In the genomic region with DNA sequence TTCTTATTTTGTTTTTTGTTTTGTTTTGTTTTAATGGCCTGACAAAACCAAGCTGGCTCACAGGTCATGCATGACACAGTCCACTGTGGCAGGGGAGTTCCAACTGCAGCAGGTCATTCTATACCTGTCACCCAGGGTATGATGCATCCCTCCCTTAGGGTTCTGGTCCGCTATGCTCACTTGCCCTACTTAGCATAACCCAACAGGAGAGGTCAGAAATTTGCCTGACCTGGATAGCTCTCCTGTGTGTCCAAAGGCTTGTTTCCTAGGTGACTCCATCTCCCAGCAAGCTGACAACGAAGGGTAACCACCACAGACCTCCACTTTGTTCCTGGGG, we compare ENCODE assay signal across 20 mouse cellular contexts. TPM values are rescaled to one million over a fixed set of nuclear protein-coding genes. Genes with fewer than 3 reads are reported as not detected.
"Had no signal": no experiment of that assay in that cellular context is flagged by ENCODE, and none has a peak within 500 bp of the region (broad histone marks: within the 10 kb centered on the region; RNA-seq: fewer than 3 reads in every experiment).

No protein-coding gene starts in this region.

- H3K4me3 ChIP-seq: lung, embryonic 15.5 days; midbrain, embryonic 10.5 days; midbrain, embryonic 13.5 days; midbrain, embryonic 15.5 days; myocyte; neural tube, embryonic 13.5 days; neural tube, embryonic 15.5 days had no signal

- H3K9ac ChIP-seq: lung, embryonic 15.5 days; midbrain, embryonic 13.5 days; midbrain, embryonic 15.5 days; neural tube, embryonic 13.5 days; neural tube, embryonic 15.5 days had no signal

- H3K4me1 ChIP-seq: midbrain, embryonic 13.5 days; midbrain, embryonic 15.5 days; neural tube, embryonic 13.5 days; neural tube, embryonic 15.5 days had no signal

- H3K9me3 ChIP-seq: lung, embryonic 15.5 days; midbrain, embryonic 10.5 days; midbrain, embryonic 13.5 days; midbrain, embryonic 15.5 days; neural tube, embryonic 13.5 days; neural tube, embryonic 15.5 days had no signal

- H3K27ac ChIP-seq: lung, embryonic 15.5 days; midbrain, embryonic 10.5 days; midbrain, embryonic 13.5 days; midbrain, embryonic 15.5 days; neural tube, embryonic 13.5 days; neural tube, embryonic 15.5 days had no signal

- H3K27me3 ChIP-seq: lung, embryonic 15.5 days; midbrain, embryonic 13.5 days; midbrain, embryonic 15.5 days; neural tube, embryonic 13.5 days; neural tube, embryonic 15.5 days had no signal

- H3K36me3 ChIP-seq: lung, embryonic 15.5 days; midbrain, embryonic 10.5 days; midbrain, embryonic 13.5 days; midbrain, embryonic 15.5 days; neural tube, embryonic 13.5 days; neural tube, embryonic 15.5 days had no signal

- H3K4me2 ChIP-seq: lung, embryonic 15.5 days; midbrain, embryonic 13.5 days; midbrain, embryonic 15.5 days; neural tube, embryonic 13.5 days; neural tube, embryonic 15.5 days had no signal

- DNase-seq: lung, adult 2 months; lung, postnatal 14 days; lung, postnatal 36 days; right cerebral cortex, adult 18-20 months; right cerebral cortex, postnatal 25 days; right cerebral cortex, postnatal 4 days; spleen, adult 18-20 months; thymus, adult 18-20 months; thymus, postnatal 14 days; thymus, postnatal 36 days had no signal

- ATAC-seq: lung, postnatal 0 days; midbrain, embryonic 13.5 days; midbrain, embryonic 15.5 days had no signal

RNA-seq across cellular contexts. Expression of a gene that starts 59.1 kb away (rescaled TPM):
- polyA plus RNA-seq: lung, embryonic 15.5 days; midbrain, embryonic 10.5 days; midbrain, embryonic 13.5 days; midbrain, embryonic 15.5 days; myocyte; neural tube, embryonic 11.5 days; neural tube, embryonic 13.5 days; neural tube, embryonic 15.5 days; stomach, embryonic 14.5 days had no signal
